ENCODE assay signal across 25 mouse cellular contexts in genomic region chr19:17347852-17348251, GRCm38 (mm10). TPM values are rescaled to one million over a fixed set of nuclear protein-coding genes. Genes with fewer than 3 reads are reported as not detected.
DNase-seq lines count a peak whose midpoint lies in the region; ATAC-seq lines count a peak whose summit lies in the region.
"Had no signal": no experiment of that assay in that cellular context is flagged by ENCODE, and none has a peak within 500 bp of the region (broad histone marks: within the 10 kb centered on the region; RNA-seq: fewer than 3 reads in every experiment).

No protein-coding gene starts in this region.

- H3K9ac ChIP-seq in midbrain, embryonic 13.5 days (replicated peaks): no peak overlapping the region
- H3K9ac ChIP-seq: embryonic facial prominence, embryonic 12.5 days; forebrain, embryonic 12.5 days had no signal

- peak; percentile 46 for ATAC-seq in granulocyte monocyte progenitor cell, adult 5-6 weeks (replicated peaks; ENCODE audit: poor library complexity, severe bottlenecking)
- peak; percentile 38 for ATAC-seq in megakaryocyte progenitor cell, adult 5-6 weeks (replicated peaks; ENCODE audit: poor library complexity)
- peak; percentile 60 for ATAC-seq in neutrophil, adult 5-6 weeks (ENCODE audit: extremely low read depth, insufficient number of reproducible peaks, low FRiP score, poor library complexity, severe bottlenecking)
- ATAC-seq in midbrain, embryonic 13.5 days: no peak
- ATAC-seq: activated CD4-positive, CD25-positive, alpha-beta regulatory T cell, adult 4 months; forebrain, embryonic 14.5 days; forebrain, embryonic 16.5 days; Patski had no signal

- 84% methylated on average over 2 of the region's 2 CpGs for WGBS in midbrain, embryonic 13.5 days

- H3K4me3 ChIP-seq in midbrain, embryonic 13.5 days (replicated peaks): no peak overlapping the region
- H3K4me3 ChIP-seq: embryonic facial prominence, embryonic 10.5 days; embryonic facial prominence, embryonic 12.5 days; forebrain, embryonic 12.5 days had no signal

- H3K4me1 ChIP-seq in midbrain, embryonic 13.5 days (replicated peaks): no peaks in the 10 kb centered on the region
- H3K4me1 ChIP-seq: embryonic facial prominence, embryonic 10.5 days; embryonic facial prominence, embryonic 12.5 days; forebrain, embryonic 12.5 days had no signal

- H3K9me3 ChIP-seq in midbrain, embryonic 13.5 days: no peaks in the 10 kb centered on the region
- H3K9me3 ChIP-seq: embryonic facial prominence, embryonic 10.5 days; embryonic facial prominence, embryonic 12.5 days; forebrain, embryonic 12.5 days; G1E had no signal

- peak; percentile 41 for DNase-seq in A20 (ENCODE audit: low read depth, low spot score)
- DNase-seq in adrenal gland, adult (ENCODE audit: inconsistent age in 2 of 2, low spot score in 1 of 2): no peak
- DNase-seq in lung, postnatal 10 days: no peak
- no peak for DNase-seq in spleen, postnatal 4 days (ENCODE audit: low spot score in 2 of 2)
- DNase-seq: adrenal gland, adult 2 months; adrenal gland, postnatal 10 days; adrenal gland, postnatal 25 days; cerebellum, adult 11-12 months; cerebellum, adult 2 months; cerebellum, adult 9-10 months; cerebellum, postnatal 10 days; cerebellum, postnatal 25 days had no signal

- H3K36me3 ChIP-seq in midbrain, embryonic 13.5 days: no peaks in the 10 kb centered on the region
- H3K36me3 ChIP-seq: embryonic facial prominence, embryonic 10.5 days; embryonic facial prominence, embryonic 12.5 days; forebrain, embryonic 12.5 days had no signal

- no peak overlapping the region for H3K4me2 ChIP-seq in midbrain, embryonic 13.5 days (replicated peaks)
- H3K4me2 ChIP-seq: embryonic facial prominence, embryonic 12.5 days; forebrain, embryonic 12.5 days had no signal

- H3K27me3 ChIP-seq in midbrain, embryonic 13.5 days: no peaks in the 10 kb centered on the region
- H3K27me3 ChIP-seq: CH12.LX; embryonic facial prominence, embryonic 12.5 days; forebrain, embryonic 12.5 days; Patski had no signal

- H3K27ac ChIP-seq in midbrain, embryonic 13.5 days: no peak overlapping the region
- H3K27ac ChIP-seq: embryonic facial prominence, embryonic 10.5 days; embryonic facial prominence, embryonic 12.5 days; forebrain, embryonic 12.5 days had no signal

RNA-seq across cellular contexts. Expression of gene Gcnt1, which starts 24.8 kb away (rescaled TPM):
- 18.2 and 22.2 TPM in 2 replicates for total RNA-seq in granulocyte monocyte progenitor cell, adult 5-6 weeks (2014; fragmentation: Nextera tagmentation)
- total RNA-seq in granulocyte monocyte progenitor cell, adult 5-6 weeks (2017): 27.4 and 29.9 TPM in 2 replicates
- total RNA-seq in megakaryocyte progenitor cell, adult 5-6 weeks (2015): 19.3 and 21.9 TPM in 2 replicates
- total RNA-seq in megakaryocyte progenitor cell, adult 5-6 weeks (2017): 25.9 and 26.1 TPM in 2 replicates
- 102 and 110 TPM in 2 replicates for total RNA-seq in neutrophil, adult 5-6 weeks (2017)
- polyA plus RNA-seq in midbrain, embryonic 13.5 days (2015; fragmentation: Nextera tagmentation; extraction: Ambion mirVana): 0.48 and 0.52 TPM in 2 replicates

RNA-seq across cellular contexts. Expression of gene Rfk, which starts 46.0 kb away (rescaled TPM):
- total RNA-seq in granulocyte monocyte progenitor cell, adult 5-6 weeks (2014; fragmentation: Nextera tagmentation): 32.9 and 41.9 TPM in 2 replicates
- total RNA-seq in granulocyte monocyte progenitor cell, adult 5-6 weeks (2017): 23.2 and 27.1 TPM in 2 replicates
- 74.3 and 75.3 TPM in 2 replicates for total RNA-seq in megakaryocyte progenitor cell, adult 5-6 weeks (2015)
- total RNA-seq in megakaryocyte progenitor cell, adult 5-6 weeks (2017): 26.6 and 26.9 TPM in 2 replicates
- 55.7 and 61.6 TPM in 2 replicates for total RNA-seq in neutrophil, adult 5-6 weeks (2017)
- 62.6 and 67.2 TPM in 2 replicates for polyA plus RNA-seq in midbrain, embryonic 13.5 days (2015; fragmentation: Nextera tagmentation; extraction: Ambion mirVana)
